Mouse (Mus musculus) limb, embryonic 15.5 days (tissue): ENCODE data around the gene Gm45753. TPM values are rescaled to one million over a fixed set of nuclear protein-coding genes. Genes with fewer than 3 reads are reported as not detected.

Experiments
- ATAC-seq: fragments of 200-750 bp; cut with Nextera tagmentation; 2 replicates; pipeline ENCODE4 v1.8.0; 2017; ENCODE audit warnings: low read depth, moderate TSS enrichment; ENCODE audit not compliant: insufficient number of reproducible peaks, low FRiP score, low TSS enrichment
- H3K27ac ChIP-seq: fragments of 300-500 bp; sonication (generic); 2 replicates; pipeline ENCODE4 v1.5.1; 2015; ENCODE audit warnings: moderate library complexity, mild to moderate bottlenecking, inconsistent platforms
- H3K27me3 ChIP-seq: fragments of 300-500 bp; sonication (generic); 2 replicates; pipeline ENCODE4 v1.6.1; 2015; ENCODE audit warnings: inconsistent platforms
- H3K36me3 ChIP-seq: fragments of 300-500 bp; sonication (generic); 2 replicates; pipeline ENCODE4 v1.6.1; 2015; ENCODE audit warnings: inconsistent platforms
- H3K4me1 ChIP-seq: fragments of 300-500 bp; sonication (generic); 2 replicates; pipeline ENCODE4 v1.6.1; 2015; ENCODE audit warnings: inconsistent platforms
- H3K4me2 ChIP-seq: fragments of 300-500 bp; sonication (generic); 2 replicates; pipeline ENCODE4 v1.6.1; 2015; ENCODE audit warnings: mild to moderate bottlenecking, inconsistent platforms
- H3K4me3 ChIP-seq: fragments of 300-500 bp; sonication (generic); 2 replicates; pipeline ENCODE4 v1.5.1; 2015; ENCODE audit warnings: mild to moderate bottlenecking, inconsistent platforms
- H3K9ac ChIP-seq: fragments of 300-500 bp; sonication (generic); 2 replicates; pipeline ENCODE4 v1.6.1; 2015; ENCODE audit warnings: inconsistent platforms
- H3K9me3 ChIP-seq: fragments of 300-500 bp; sonication (generic); 2 replicates; pipeline ENCODE4 v1.6.1; 2016; ENCODE audit warnings: inconsistent platforms
- WGBS: fragments of 180-500 bp; shearing (Covaris S2); methylation state at CpG from one replicate; pipeline ENCODE4 v1.1.7; 2015; 5-methylcytosine and 5-hydroxymethylcytosine counted together
- polyA plus RNA-seq: library from polyadenylated mRNA; unstranded; fragments of >200 nt; fragmentation: Nextera tagmentation; extraction: Ambion mirVana; gene quantifications from 2 replicates; pipeline ENCODE4 v1.2.1, GENCODE M21; 2015

The Gm45753 gene
- polyA plus RNA-seq, 1 experiment from 2014 or later = 0.08 TPM

GRCm38 (mm10) chr8:45239363-45239762, 68.9 kb downstream of the Gm45753 start:
- Histone ChIP-seq H3K9me3 (no peaks in the 10 kb centered on the region), H3K4me3 (no peak overlapping the region), H3K36me3 (no peaks in the 10 kb centered on the region), H3K4me1 (no peaks in the 10 kb centered on the region), H3K27me3 (no peaks in the 10 kb centered on the region), H3K9ac (no peak overlapping the region), H3K27ac (no peak overlapping the region), H3K4me2 (no peak overlapping the region)
- no peak for ATAC-seq
- WGBS = 79% methylated on average over 8 of the region's 8 CpGs

DNA sequence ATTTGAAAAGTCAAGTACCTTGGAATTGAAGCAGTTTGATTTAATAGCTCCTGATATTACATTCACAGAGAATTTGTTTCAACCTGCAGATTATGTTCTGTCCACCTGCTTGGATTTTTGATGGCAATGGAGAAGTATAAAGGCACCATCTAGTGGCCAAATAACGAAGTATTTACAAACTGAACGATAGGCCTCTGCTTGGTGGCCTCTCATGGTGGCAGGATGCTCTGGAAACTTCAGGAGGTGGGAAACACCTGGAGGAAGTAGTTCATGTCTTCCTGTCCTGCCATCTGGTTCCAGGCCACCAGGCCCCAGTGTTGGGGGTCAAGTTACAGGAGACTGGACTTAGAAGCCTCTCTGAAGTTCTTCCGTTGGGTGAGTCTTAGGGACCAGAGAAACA, 70.0 kb downstream of the Gm45753 start:
- H3K4me3 ChIP-seq = no peak overlapping the region
- no peaks in the 10 kb centered on the region for H3K36me3 ChIP-seq
- no peaks in the 10 kb centered on the region for H3K4me1 ChIP-seq
- H3K9me3 ChIP-seq = no peaks in the 10 kb centered on the region
- no peaks in the 10 kb centered on the region for H3K27me3 ChIP-seq
- ATAC-seq = no peak
- no peak overlapping the region for H3K4me2 ChIP-seq
- WGBS = 21% methylated on average over 3 of the region's 3 CpGs
- no peak overlapping the region for H3K9ac ChIP-seq
- no peak overlapping the region for H3K27ac ChIP-seq

DNA sequence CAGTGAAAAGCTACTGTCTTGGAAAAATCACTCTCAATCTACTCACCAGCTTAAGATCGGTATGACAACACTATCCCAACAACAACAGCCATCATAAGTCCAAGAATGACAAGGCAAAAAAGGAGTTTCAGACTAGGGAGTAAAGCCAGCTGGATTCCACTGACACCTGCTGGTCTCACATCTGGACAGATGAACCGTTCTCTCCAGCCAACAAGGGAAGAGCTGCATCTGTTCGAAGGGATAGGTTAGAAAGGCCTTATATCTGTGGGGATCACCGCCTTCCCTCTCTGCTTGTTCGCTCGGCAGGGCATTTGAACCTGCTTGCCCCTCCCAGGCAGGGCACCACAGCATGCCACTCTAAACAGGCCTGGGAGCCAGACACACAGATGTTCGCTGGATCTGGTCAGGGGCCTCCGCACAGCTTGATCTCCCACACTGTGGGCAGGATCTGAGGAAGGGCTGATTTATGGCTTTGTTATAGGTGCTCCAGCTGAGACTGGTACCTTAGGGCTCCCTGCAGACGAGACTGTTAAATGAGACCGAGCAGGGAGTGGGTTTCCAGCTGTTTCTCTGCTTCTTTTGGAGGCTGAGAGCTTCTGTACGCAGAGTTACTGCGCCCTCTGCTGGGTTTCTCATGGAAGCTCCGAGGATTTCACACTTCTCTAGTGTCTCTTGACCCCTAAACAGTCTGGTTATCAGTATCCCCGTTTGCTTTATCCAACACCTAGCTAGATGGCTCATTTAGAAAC, 71.9 kb downstream of the Gm45753 start:
- no peak overlapping the region for H3K27ac ChIP-seq
- H3K36me3 ChIP-seq = no peaks in the 10 kb centered on the region
- no peaks in the 10 kb centered on the region for H3K9me3 ChIP-seq
- peak overlapping the region; percentile 43 for H3K4me2 ChIP-seq
- no peaks in the 10 kb centered on the region for H3K27me3 ChIP-seq
- H3K9ac ChIP-seq = no peak overlapping the region
- H3K4me1 ChIP-seq = no peaks in the 10 kb centered on the region
- WGBS = 12% methylated on average over 14 of the region's 14 CpGs
- no peak for ATAC-seq
- H3K4me3 ChIP-seq = 0 out of 2 replicates have a peak overlapping the region, but pooled peaks have one; percentile 8

DNA sequence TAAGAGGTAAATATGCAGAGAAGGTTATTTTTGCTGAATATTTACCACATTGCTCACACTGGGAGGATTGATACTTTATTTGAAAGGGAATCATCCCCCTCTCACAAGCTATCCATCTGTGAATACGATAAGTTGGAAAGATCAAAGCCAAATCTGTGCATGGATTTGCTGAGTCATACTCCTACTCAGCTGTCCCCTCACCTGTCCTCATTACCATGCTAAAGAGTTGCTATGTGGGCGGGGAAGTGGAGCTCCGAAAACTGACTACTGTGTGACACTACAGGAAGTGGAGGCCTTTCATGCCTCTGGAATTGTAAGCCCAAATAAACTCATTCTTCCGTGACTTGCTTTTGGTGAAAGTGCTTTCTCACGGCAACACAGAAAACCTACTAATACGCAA, 73.0 kb downstream of the Gm45753 start:
- no peaks in the 10 kb centered on the region for H3K9me3 ChIP-seq
- H3K4me1 ChIP-seq = no peaks in the 10 kb centered on the region
- no peak overlapping the region for H3K4me2 ChIP-seq
- no peak overlapping the region for H3K9ac ChIP-seq
- H3K4me3 ChIP-seq = no peak overlapping the region
- WGBS = 79% methylated on average over 6 of the region's 6 CpGs
- no peak overlapping the region for H3K27ac ChIP-seq
- H3K36me3 ChIP-seq = no peaks in the 10 kb centered on the region
- ATAC-seq = no peak
- no peaks in the 10 kb centered on the region for H3K27me3 ChIP-seq

DNA sequence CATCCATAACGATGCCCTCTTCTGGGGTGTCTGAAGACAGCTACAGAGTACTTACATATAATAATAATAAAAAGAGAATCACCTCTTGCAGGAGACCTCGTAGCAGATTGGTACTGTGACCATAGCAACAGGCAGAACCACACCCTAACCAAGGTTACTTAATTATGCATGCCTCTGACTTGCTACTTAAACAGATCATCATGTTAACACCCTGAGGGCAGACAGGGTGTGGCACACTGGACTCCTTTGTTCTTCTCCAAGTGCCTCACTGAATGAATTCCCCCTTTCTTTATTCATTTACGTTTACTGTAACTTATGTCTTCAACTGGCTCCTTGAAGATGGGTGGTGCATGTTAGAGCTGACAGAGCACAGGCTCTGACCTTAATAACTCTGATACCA, 75.0 kb downstream of the Gm45753 start:
- H3K4me2 ChIP-seq = no peak overlapping the region
- no peaks in the 10 kb centered on the region for H3K4me1 ChIP-seq
- no peaks in the 10 kb centered on the region for H3K36me3 ChIP-seq
- no peak overlapping the region for H3K27ac ChIP-seq
- no peaks in the 10 kb centered on the region for H3K9me3 ChIP-seq
- H3K9ac ChIP-seq = no peak overlapping the region
- no peak overlapping the region for H3K4me3 ChIP-seq
- no peaks in the 10 kb centered on the region for H3K27me3 ChIP-seq
- 58% methylated on average over 3 of the region's 3 CpGs for WGBS
- ATAC-seq = no peak

Other genes starting within 250 kb of the Gm45753 start
- gene Mtnr1a, start 239.3 kb downstream of the Gm45753 start, polyA plus RNA-seq = 0.24 TPM in 1 of 2 replicates, not detected in the other
- 0.07 and 0.26 TPM in 2 replicates for gene F11, start 46.4 kb downstream of the Gm45753 start, polyA plus RNA-seq
- not detected in 2 replicates for gene Klkb1, start 13.6 kb downstream of the Gm45753 start, polyA plus RNA-seq
- gene Cyp4v3, start 24.8 kb upstream of the Gm45753 start, polyA plus RNA-seq = 1.2 and 1.3 TPM in 2 replicates
- gene Fam149a, start 73.8 kb upstream of the Gm45753 start, polyA plus RNA-seq = 11.5 and 11.8 TPM in 2 replicates
- 1.0 and 1.2 TPM in 2 replicates for gene Tlr3, start 102.6 kb upstream of the Gm45753 start, polyA plus RNA-seq
- gene Sorbs2, start 199.3 kb upstream of the Gm45753 start, polyA plus RNA-seq = 34.9 and 40.6 TPM in 2 replicates